Mouse (Mus musculus) spleen, adult 18-20 months (tissue): ENCODE measurements around the gene Ubap2l.

ENCODE experiments used
- DNase-seq, 2 experiments: peaks; one replicate each; pipeline ENCODE4 v3.0.0; 2022; ENCODE audit warnings: mixed read lengths in 2 of 2

The Ubap2l gene

GRCm38 (mm10) chr3:90065553-90065952 is 13.1 kb upstream of the Ubap2l start:
- DNase-seq: peak in 1 of 2 experiments; percentile 49

- DNase-seq: no peak
Measured at GRCm38 (mm10) chr3:90064383-90064782, 12.0 kb upstream of the Ubap2l start.

GRCm38 (mm10) chr3:90062539-90062938 is 10.1 kb upstream of the Ubap2l start:
- DNase-seq: no peak

GRCm38 (mm10) chr3:90061549-90061948 is 9.1 kb upstream of the Ubap2l start:
- DNase-seq: no peak

- peak in 1 of 2 experiments; percentile 60 for DNase-seq
Measured at GRCm38 (mm10) chr3:90051441-90052350, 732 bp downstream of the Ubap2l start, which contains the start of gene 4933434E20Rik. Gene 4933434E20Rik, plus strand, starts transcription at chr3:90051636.

GRCm38 (mm10) chr3:90049691-90050090 is 2.7 kb downstream of the Ubap2l start:
- DNase-seq: no peak

- DNase-seq: no peak
Measured at GRCm38 (mm10) chr3:90036263-90036662, 16.2 kb downstream of the Ubap2l start.

GRCm38 (mm10) chr3:90034653-90035052 is 17.8 kb downstream of the Ubap2l start:
- no peak for DNase-seq

GRCm38 (mm10) chr3:90016626-90017025 is 35.8 kb downstream of the Ubap2l start:
- DNase-seq: no peak

GRCm38 (mm10) chr3:90010291-90010690 is 42.1 kb downstream of the Ubap2l start:
- no peak for DNase-seq

- no peak for DNase-seq
Measured at GRCm38 (mm10) chr3:90004091-90004796, 48.2 kb downstream of the Ubap2l start.

GRCm38 (mm10) chr3:89999830-90000229 is 52.6 kb downstream of the Ubap2l start:
- no peak for DNase-seq

- no peak for DNase-seq
Measured at GRCm38 (mm10) chr3:89999090-89999489, 53.3 kb downstream of the Ubap2l start.

- peak; percentile 83 to 91 for DNase-seq
Measured at GRCm38 (mm10) chr3:89998612-89999054, 53.8 kb downstream of the Ubap2l start, which contains the start of gene Hax1. Gene Hax1, minus strand, starts transcription at chr3:89998780.

GRCm38 (mm10) chr3:89997791-89998495 is 54.5 kb downstream of the Ubap2l start:
- DNase-seq: no peak

- DNase-seq: no peak
Measured at GRCm38 (mm10) chr3:89994807-89995515, 57.5 kb downstream of the Ubap2l start.

GRCm38 (mm10) chr3:89987822-89988221 is 64.6 kb downstream of the Ubap2l start:
- DNase-seq: no peak

- no peak for DNase-seq
Measured at GRCm38 (mm10) chr3:89987211-89987610, 65.2 kb downstream of the Ubap2l start.

GRCm38 (mm10) chr3:89982426-89982825 is 70.0 kb downstream of the Ubap2l start:
- no peak for DNase-seq

GRCm38 (mm10) chr3:89976859-89977258 is 75.6 kb downstream of the Ubap2l start:
- DNase-seq: no peak

- no peak for DNase-seq
Measured at GRCm38 (mm10) chr3:89968509-89968908, 83.9 kb downstream of the Ubap2l start.

GRCm38 (mm10) chr3:89966946-89967345 is 85.5 kb downstream of the Ubap2l start:
- no peak for DNase-seq
